Mouse (Mus musculus): Measurements from ENCODE around the gene Atp1a1.

Gene Atp1a1

DNA sequence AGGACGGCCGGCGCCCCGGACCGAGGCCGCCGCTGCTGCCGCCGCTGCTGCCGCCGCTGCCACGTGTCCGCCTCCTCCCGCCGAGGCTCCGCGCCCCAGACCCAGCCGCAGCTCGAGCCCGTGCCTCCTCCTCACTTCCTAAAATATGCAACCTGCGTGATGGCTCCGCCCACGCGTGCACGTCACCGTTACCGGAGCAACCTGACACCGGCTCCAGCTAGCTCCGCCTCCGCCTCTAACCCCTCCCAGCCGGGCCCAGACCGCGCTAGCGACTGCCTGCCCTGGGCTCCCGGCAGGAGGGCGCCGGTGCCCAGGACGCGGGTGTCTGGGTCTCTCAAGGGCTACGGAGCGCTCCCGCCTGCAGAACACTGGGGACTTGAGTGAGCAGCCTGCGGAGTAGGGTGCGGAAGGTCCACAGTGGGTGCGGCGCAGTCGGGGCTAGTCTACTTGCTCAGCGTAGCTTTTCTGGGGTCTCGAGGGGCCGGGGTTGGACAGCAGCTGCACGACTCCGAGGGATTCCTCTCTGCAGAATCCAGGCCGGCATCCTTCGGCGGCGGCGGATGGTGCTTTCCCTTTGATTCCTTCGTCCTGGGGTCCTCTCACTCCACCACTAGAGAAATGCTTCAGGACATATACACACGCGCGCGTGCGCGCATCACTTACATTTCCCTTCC is at the start of gene Atp1a1:
Gene Atp1a1 (minus strand): TSS at position 135 of the 674 bp plus-strand sequence.
- peak; percentile 86 for DNase-seq (ENCODE audit: low read depth)

DNA sequence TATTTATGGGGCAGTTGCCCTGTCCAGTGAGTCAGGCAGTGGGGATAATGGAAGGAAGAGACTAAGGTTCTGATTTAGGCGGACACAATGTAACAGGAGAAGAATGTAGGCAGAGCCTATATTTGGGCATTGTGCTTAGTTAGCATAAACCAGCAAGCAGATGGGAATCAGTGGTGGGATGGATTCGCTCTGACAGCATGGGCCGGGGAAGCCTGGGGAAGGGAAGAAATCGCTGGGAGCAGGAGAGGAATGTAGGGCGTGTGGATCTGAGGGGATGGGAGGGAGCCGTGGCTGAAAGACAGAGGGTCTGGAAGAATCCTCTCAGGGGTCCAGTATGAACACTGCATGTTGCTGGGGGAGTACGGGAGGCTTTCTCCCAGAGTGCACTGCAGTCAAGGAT is 49.0 kb upstream of the Atp1a1 start:
- DNase-seq (ENCODE audit: low read depth) = no peak

DNA sequence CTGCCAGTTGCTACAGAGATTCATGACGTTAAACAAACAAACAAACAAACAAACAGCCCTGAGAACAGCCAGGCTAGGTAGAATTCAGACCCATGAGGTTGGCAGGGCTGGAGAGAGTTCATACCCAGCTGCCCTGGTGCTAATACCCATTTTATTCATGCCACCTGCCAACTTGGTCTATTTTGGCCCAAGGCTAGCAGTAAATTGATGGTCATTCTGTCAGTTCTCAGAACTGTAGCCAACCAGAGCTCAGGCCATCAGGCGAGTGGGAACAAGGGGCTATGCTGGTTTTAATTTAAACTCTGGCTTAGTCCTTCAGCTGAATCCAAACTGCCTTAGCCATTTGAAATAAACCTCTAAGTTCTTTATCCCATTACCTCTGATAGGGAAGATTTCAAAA is 48.5 kb upstream of the Atp1a1 start:
- DNase-seq (ENCODE audit: low read depth) = no peak

DNA sequence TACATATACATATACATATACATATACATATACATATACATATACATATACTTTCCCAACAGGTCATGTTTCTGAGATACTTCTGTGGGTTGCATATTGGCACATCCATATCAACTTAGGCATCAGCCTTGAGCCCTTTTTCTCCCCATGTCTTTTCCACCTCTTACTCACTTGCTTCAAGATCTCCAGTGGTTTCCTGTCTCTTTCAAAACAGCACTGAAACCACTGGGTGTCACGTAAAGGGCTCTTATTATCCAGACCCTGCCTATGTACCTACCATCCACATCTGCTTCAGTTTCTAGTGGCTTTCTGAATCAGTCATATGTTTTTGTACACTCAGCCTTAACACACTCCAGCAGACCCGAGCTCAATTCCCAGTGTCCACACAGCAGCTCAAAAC is 45.8 kb upstream of the Atp1a1 start:
- no peak for DNase-seq (ENCODE audit: low read depth)

DNA sequence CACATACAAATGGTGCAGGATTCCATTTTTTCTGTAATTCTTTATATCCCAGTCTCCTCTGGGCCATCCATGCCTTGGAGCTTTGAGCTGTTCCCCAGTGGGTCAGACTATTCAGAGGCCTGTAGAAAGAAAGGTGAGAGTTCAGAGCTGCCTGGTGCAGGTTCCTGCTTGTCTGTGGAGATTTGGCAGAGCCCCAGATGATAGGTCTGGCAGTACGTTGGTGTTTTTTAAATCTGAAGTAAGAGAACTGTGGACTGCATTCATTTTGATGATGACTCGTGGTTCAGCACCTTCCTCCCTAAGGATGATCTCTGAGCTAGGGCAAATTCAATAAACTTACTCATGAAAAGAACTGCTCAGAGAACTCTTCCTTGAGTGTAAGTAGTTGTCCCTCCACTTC is 44.8 kb upstream of the Atp1a1 start:
- DNase-seq (ENCODE audit: low read depth) = no peak

DNA sequence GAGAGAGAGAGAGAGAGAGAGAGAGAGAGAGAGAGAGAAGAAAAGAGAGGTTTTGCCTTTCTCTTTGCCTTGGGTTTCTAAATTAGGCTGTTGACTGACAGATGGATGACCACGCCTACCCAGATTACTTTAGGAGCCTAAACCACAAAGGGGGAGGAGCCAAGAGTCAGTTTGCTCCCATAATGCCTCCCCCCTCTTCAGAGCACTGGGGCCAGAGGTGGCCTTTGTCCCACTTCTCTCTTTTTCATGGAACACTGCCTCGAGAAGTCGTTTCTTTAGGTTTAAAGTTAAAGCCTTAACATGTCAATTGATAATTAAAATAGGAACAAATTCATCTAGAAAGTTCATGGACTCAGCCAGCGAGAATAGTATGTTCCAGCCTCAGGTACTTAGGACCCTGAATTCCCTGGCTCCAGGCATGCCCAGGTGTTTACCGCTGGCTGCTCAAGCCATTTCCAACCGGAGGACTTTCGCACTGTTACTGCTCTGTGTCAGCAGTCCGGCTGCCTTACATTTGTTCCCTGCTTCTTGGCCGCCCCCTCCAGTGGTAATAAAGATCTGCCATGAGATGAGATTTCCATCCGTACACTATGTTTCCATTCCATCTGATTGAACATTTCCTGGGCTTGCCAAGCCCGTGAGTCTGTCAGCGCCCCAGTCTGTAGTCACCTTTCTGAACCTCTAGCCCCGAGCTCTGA is 43.8 kb upstream of the Atp1a1 start:
- DNase-seq (ENCODE audit: low read depth) = no peak

DNA sequence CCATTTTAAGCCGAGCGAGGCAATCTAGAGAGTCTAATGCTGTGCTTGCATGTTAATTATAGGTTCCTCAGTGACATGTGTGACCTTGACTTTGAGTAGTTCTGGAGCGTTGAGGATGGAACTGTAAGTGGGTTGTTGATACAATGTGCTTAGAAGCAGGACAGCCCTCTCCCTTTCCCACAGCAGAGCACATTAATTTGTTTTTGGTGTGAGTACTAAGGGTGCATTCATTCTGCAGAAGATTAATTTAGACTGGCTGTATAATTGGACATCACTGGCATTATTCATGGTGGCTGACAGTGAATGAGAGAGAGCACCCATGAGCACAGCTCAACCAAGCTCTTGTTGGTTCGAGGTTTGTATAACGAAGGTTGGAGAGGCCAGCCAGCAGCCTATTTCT is 42.3 kb upstream of the Atp1a1 start:
- DNase-seq (ENCODE audit: low read depth) = no peak

DNA sequence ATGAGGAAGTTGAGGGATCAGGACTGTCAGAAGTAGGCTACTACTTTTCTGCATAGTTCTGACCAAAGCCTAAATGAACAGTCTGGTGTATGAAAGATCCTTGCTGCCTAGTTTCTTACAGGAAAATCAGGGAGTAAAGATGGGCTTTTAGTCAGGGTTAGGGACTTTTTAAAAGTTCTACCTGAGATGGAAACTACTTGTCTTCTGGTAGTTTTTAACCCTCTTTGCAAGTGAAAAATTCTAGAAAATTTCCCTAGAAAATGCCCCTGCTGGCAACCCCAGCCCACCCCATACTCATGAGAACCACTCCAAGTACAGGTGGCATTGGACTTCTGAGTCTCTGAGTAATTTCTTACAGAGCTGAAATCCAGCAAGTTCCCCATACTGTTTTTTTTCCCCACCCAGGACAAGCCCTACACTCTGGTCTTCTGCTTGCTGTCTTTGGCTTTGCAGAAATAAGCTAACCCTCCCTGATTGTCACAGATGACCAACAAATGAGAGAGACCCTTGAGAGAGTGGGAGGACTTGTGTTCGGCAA is 41.2 kb upstream of the Atp1a1 start:
- no peak for DNase-seq (ENCODE audit: low read depth)

DNA sequence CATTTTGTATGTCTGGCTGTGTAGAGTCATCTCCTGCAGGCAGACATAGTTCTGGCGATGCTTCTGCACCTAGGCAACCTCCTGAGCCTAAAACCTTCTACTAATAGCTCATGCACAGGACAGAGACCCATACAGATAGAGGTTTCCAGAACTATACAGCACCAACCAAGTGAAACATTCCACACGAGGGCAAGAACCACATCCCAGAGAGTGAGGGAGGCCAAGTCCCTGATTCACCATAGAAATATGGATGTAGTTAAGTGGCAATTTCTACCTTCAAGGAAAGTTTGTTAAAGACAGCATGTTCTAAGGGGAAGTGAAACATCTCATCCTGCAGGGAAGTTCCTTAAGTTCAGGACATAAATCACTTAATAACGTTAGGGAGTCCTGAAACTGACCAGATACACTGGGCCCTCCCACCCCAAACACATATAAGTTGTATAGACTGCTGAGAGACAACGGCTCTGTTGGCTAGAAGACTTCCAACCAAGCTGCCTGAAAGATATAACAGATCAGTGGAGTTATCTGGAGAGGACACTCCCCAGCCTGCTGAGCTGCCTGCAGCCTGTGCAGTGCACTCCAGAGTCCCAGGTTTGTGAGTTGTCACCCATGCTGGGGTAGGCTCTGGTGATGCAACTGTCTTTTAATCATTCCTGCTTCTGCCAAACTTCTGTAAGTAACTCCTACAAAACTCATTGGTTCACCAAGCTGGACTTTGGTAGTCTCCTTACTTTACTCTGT is 39.7 kb upstream of the Atp1a1 start:
- DNase-seq (ENCODE audit: low read depth) = no peak

DNA sequence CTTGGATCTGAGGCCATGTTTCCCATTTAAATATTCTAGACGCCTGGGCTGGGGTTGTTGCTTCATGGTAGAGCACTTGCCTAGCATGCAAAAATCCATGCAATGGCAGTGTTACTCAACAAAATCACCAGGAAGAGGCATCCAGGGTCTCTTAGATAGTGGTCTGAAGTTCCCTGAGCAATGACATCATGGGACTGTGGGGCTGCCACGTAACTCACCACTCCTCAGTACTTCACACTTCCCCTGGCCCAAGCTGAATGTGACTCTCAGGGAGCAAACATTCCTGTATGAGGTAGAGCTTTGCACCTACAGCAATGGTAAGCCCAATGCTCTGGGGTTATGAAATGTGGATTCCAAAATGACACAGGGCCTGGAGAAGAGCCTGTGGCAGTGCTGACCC is 38.8 kb upstream of the Atp1a1 start:
- DNase-seq (ENCODE audit: low read depth) = no peak

DNA sequence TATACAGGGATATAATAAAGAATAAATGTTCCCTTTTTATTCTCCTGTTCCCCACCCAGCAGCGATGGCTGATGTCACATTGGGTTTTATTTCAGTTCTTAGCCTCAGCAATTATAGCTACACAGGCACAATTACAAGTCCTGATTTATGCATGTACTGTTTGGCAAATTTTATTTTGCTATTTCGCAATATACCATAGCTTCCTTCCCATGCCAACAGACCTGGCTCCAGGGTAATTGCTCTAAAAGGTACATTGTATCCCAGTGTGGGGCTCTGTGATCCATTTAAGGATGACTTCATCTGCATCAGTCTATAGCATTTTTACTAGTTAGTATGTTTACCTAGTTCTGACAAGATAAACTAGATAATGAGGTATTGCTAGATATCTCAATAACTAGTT is 33.7 kb upstream of the Atp1a1 start:
- DNase-seq (ENCODE audit: low read depth) = no peak

DNA sequence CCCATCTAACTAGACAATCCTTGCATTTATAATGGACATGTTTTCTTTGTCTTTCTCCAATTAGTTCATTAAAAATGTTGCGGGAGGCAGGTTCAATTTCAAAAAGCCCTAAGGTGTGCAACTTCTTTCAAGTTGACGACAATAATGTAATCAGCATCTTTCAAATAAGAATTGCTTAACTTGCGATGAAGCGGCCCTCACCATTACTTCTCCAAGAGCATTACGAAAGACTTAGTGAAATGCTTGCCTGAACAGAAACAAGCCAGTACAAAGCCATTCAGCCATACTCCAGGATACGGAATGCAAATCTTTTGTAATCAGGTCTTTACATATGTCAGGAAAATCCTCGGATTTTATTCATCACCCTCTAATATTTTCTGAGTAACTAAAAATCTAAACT is 32.0 kb upstream of the Atp1a1 start:
- no peak for DNase-seq (ENCODE audit: low read depth)

DNA sequence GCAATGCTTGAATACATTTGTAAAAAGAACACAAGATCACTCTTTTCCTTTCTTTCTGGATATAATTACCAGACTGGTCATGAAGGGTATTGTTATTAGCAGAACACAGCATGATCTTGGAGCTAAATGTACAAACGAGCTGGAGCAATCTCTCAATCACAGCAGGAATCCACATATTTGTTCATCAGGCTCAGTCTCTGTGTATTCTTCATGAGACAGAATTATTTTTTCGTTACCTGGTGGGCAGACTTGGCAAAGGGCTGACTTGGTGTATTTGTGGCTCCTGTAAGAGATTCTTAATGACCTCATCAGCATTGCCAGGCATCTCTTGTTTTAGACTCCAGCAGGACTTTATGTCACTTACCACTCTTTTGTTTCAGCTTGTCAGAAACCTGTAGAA is 31.6 kb upstream of the Atp1a1 start:
- no peak for DNase-seq (ENCODE audit: low read depth)

DNA sequence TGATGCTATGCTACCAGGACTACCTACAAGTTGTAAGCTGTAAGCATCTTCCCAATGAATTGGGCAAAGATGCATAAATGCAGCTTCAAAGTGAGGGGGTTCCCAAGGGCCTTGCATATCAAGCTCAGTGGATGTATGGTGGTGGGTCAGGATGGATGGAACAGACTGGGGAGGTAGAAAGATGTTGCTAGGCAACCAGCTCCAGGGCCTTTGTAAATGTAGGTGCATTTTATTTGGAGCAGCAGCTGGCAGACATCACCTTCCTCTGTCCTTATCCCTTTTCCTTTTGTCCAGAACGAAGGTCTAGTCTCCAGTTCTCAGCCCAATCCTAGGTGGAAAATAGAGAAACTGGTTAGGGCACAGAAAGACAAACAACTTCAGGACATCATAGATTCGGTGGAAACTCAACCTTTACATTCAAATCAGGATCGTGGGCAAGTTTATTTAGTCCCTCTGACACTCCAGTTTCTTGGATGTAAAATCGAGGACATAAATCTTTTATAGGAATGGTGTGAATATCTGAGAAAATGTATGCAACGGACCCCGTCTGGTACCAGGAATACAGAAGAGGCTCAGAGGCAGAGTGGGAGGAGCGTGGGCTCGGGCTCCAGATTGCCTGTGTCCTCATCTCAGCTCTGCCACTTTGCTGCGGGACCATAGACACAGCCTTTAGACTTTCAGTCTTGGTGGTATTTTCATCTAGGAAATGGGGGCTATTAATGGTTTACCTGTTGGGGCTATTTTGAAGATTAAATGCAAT is 29.8 kb upstream of the Atp1a1 start:
- no peak for DNase-seq (ENCODE audit: low read depth)

DNA sequence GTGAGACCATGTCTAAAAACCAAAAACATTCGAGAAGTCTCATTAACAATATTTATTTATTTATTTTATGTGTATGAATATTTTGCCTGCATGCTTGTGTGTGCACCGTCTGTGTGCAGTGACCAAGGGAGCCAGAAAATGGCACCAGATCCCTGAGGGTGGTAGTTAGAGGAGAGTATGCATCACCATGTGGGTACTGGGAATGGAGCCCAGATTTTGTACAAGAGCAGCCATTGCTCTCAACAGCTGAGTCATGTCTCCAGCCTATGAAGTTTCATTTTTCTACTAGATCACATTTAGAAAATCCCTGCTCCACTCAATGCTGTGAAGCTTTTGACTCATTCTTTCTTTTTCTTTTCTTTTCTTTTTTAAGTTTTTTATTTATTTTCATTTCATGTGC is 23.8 kb upstream of the Atp1a1 start:
- DNase-seq (ENCODE audit: low read depth) = peak; percentile 76

DNA sequence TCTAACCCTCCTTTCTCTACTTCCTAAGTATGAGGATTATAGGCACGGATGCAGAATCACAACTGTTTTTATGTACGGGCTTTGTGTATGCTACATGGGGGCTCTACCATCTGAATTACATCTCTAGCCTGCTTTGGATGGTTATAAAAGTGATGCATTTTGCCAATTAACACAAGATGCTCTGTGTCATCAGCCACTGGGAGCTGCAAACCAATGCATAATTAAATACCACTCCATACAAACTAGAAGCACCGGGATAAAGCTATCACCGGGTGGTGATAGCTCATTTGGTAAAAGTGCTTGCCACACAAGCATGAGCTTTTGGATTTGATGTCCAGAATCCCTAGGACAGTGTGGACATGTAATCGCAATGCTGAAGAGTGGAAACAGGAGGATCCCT is 19.8 kb upstream of the Atp1a1 start:
- no peak for DNase-seq (ENCODE audit: low read depth)

DNA sequence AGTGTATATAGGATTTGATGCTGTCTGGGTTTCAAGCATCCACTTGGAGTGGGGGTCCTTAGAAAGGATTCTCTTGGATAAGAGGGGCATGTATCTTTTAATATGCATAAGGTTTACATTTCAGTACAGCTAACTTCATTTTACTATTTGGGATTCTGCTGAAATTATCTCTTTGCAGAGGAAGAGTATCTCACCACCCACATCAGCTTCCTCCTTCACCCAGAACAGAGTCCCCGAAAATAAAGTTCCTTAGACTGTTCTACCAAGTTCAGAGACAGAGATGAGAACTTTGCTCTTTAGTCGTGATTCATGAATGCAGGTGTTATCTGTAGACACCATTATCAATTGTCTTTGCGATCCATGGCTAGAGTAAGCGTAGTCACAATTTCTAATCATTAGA is 14.5 kb upstream of the Atp1a1 start:
- DNase-seq (ENCODE audit: low read depth) = no peak

DNA sequence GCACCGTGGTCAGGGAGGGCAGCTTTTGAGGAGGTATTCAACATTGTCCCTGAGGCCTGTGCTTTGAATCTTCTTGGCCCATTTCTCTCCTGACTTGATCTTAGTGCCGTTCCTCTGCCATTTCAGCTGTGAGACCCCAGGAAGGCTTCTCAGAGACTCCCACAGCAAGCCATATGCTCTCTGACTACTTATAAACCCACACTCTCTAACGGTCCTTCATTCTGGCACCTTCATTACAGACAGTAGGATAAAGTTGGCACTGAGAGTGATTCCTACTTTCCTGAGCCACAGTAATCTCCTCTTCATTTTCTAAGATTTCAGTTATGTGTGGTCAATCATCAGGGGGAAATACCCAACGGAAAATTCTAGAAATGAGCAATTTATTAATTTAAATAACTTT is 14.0 kb upstream of the Atp1a1 start:
- DNase-seq (ENCODE audit: low read depth) = no peak

DNA sequence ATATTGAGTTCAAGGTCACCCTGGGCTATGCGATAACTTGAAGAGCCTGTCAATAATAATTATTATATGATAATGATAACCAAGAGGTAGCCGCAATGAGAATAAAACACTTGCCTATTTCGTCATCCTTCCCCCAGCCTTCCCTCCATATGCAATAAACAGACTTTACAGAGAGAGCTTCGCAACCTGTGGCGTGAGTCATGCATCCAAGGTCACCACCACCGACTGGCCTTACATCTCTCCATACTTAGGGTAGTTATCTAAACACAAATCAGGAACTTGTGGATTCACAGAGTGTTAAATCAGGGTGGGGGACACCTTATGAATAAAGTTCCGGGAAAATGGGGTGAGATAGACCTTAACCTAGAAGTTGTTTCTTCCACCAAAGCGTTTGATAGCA is 13.0 kb upstream of the Atp1a1 start:
- DNase-seq (ENCODE audit: low read depth) = no peak

DNA sequence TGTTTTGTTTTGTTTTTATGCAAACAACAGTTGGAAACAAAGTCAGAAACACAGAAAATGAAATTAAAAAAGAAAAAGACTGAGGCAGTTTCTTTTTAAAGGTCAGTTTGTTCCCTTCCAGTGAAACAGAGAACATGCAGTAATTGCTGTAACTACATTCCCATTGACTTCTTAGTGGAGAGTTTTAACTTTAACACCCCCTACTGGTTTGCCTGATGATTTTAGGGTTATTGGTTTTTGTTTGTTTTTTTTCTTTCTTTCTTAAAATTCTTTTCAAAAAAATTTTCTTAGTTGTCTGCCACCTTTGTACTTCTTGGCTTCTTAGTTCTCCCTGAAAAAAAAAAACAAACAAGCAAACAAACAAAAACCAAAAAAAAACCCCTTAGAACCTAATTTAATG is 12.5 kb upstream of the Atp1a1 start:
- no peak for DNase-seq (ENCODE audit: low read depth)

DNA sequence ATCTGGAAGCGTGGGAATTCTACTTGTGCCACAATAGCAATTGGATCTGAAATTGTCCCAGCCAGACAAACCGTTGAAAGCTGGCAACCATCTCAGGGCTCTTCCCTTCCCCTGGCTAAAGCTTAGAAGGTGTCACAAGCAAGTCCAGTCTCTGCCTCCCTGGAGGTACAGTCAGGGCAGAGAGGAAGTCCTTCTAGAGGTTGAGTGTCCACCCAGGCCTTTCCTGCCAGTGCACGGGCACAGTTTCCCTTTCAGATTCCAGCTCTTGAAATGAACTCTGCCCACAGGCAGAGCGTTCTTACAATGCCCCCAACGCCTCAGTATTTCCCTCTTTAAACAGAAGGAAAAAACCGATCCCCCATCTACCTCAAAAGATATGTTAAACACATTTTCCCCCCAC is 11.4 kb upstream of the Atp1a1 start:
- DNase-seq (ENCODE audit: low read depth) = no peak

DNA sequence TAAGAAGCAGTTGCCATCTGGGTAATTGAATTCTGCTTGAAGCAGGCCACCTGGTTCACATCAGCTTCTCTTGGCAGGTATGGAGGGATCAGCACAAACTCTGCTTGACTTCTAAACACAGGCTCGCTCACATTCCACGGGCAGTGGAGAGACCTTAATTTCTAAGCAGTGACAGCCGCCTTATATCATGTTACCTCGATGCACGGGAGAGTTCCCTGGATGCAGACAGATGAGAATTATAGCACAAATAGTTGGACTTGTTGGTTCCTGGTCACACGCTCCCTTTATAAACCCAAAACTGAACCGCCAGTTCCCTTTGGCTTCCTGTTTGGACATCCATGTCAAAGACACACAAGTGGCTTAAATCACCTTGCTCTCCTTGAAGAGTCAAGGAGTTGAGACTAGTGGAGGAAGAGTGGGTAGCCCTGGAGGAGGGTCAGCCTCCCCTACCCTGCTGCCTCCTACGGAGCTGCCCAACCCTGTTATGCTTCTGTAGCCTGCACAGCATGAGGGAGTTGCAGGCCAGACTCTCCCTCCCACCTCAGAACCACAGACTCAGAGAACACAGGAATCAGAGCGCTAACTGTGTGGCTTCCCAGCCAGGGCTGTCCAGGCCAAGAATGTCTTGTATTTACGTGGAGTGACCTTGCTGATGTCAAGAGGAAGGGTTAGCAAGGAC is 7.5 kb upstream of the Atp1a1 start:
- no peak for DNase-seq (ENCODE audit: low read depth)

Data from fibroblast of lung, adult 2 months (primary cell).